Mouse (Mus musculus) lung, adult 2 months (tissue): ENCODE measurements at regions not wholly inside any gene's neighbourhood (a gene's known extent, or its start where the extent isn't known, plus 50 kb on each side); places are given as distances from the start of the nearest gene placed in this dataset.
A peak's percentile ranks its signal among the peaks of the same experiment; 100 is the strongest.

Experiments used
- DNase-seq: peaks from one replicate; pipeline ENCODE4 v3.0.0; 2022
- H3K4me1 ChIP-seq: fragments of 200-500 bp; 2 replicates; pipeline ENCODE4 v1.6.1; 2011; ENCODE audit warnings: low read length; ENCODE audit not compliant: control insufficient read depth, insufficient read depth
- H3K4me3 ChIP-seq: fragments of 200-500 bp; replicated peaks from 2 replicates; pipeline ENCODE3; 2011; ENCODE audit warnings: low read depth, mild to moderate bottlenecking, control low read depth, low read length; ENCODE audit errors: extremely low read depth
- CTCF ChIP-seq: fragments of 200-500 bp; IDR thresholded peaks from 2 replicates; pipeline ENCODE4 v1.5.1; 2011; ENCODE audit warnings: mild to moderate bottlenecking, low read length, control low read depth; ENCODE audit not compliant: insufficient read depth
- POLR2A ChIP-seq: fragments of 200-500 bp; IDR thresholded peaks from 2 replicates; pipeline ENCODE4 v1.6.1; 2011; ENCODE audit warnings: low read depth, mild to moderate bottlenecking, control low read depth, low read length, borderline replicate concordance; ENCODE audit errors: extremely low read depth
- WGBS: fragments of 180-500 bp; shearing (Covaris S2); methylation state at CpG from one replicate; pipeline ENCODE4 v1.1.7; 2018; 5-methylcytosine and 5-hydroxymethylcytosine counted together

- TF ChIP-seq POLR2A: no peak
- no peak for TF ChIP-seq CTCF
- no peaks in the 10 kb centered on the region; the same call in 1 of the 2 replicates for H3K4me1 ChIP-seq
- WGBS: 54% methylated on average over 11 of the region's 11 CpGs
- H3K4me3 ChIP-seq: no peak overlapping the region
- no peak for DNase-seq
These were observed 295.7 kb upstream of the Slc24a5 start for GRCm38 (mm10) chr2:124772055-124772708.

- TF ChIP-seq CTCF (no peak), POLR2A (no peak)
- Histone ChIP-seq H3K4me3 (no peak overlapping the region), H3K4me1 (no peaks in the 10 kb centered on the region; the same call in 1 of the 2 replicates)
- 27% methylated on average over 3 of the region's 3 CpGs for WGBS
- DNase-seq: no peak
These were observed 292.2 kb upstream of the Slc24a5 start for GRCm38 (mm10) chr2:124775737-124776136.

DNA sequence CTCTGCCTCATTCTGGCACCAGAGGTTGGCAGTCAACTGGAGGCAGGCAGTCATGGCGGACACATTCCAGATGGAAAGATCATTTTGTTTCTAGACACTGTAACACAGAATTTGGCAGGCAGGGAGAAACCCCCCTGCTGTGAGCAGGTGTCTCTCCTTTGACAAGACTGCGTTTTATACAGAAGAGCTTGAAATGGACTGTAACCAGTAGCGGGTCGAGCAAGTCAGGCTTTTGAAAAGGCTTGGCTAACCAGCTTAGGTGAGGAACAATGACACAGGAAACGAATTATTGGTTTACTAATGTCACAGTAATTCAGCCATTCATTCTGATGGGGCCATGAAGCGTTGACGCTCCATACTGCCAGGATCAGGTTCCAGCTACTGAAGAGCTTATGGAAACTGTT is 275.3 kb upstream of the Slc24a5 start:
- WGBS: 80% methylated on average over 7 of the region's 7 CpGs
- TF ChIP-seq POLR2A (no peak), CTCF (no peak)
- Histone ChIP-seq H3K4me1 (no peaks in the 10 kb centered on the region), H3K4me3 (no peak overlapping the region)
- no peak for DNase-seq

- H3K4me1 ChIP-seq: no peaks in the 10 kb centered on the region; the same call in 1 of the 2 replicates
- no peak for DNase-seq
- no peak for TF ChIP-seq POLR2A
- no peak for TF ChIP-seq CTCF
- 67% methylated on average over 8 of the region's 8 CpGs for WGBS
- H3K4me3 ChIP-seq: no peak overlapping the region
These were observed 256.2 kb upstream of the Slc24a5 start for GRCm38 (mm10) chr2:124811709-124812108.

DNA sequence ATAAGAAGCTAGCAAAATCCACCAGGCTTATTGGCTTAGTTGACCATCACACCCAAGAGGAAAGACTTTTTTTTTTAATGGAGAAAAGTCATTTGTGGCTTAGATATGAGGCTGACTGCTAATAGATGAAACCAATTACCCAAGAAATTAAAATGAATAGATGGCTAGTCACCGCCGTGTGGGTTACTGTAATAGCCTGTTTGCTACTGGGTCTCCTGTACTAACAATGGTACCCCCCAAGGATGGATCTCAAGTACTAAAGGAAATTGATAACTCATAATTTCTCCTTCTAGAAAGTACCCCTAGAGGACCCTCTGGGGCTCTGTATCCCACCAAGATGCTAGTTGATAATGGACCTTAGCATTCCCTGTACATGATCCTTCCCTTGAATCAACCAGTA is 251.1 kb upstream of the Slc24a5 start:
- no peaks in the 10 kb centered on the region for H3K4me1 ChIP-seq
- 95% methylated on average over 2 of the region's 2 CpGs for WGBS
- H3K4me3 ChIP-seq: no peak overlapping the region
- no peak for DNase-seq
- TF ChIP-seq CTCF: no peak
- TF ChIP-seq POLR2A: no peak

DNA sequence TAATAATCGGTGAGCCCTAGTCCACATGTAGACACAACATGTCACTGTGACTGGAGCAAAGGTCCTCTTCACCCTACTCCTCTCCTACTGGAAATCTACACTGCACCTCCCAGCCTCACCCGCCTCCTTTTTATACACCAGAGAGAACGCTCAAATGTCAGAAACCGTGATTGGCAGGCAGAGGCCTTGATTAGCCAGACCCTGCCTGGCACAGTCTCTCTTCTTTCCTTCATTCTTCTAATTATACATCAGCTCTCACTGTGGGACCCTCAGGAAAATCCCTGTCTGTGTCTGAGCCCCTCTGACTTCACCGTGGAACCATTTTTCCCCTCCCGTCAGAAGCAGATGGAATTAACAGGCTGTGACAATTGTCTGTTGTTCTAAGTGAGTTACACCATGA is 248.1 kb upstream of the Slc24a5 start:
- no peak for DNase-seq
- TF ChIP-seq POLR2A: no peak
- TF ChIP-seq CTCF: no peak
- 90% methylated on average over 6 of the region's 6 CpGs for WGBS
- no peaks in the 10 kb centered on the region for H3K4me1 ChIP-seq
- H3K4me3 ChIP-seq: no peak overlapping the region

DNA sequence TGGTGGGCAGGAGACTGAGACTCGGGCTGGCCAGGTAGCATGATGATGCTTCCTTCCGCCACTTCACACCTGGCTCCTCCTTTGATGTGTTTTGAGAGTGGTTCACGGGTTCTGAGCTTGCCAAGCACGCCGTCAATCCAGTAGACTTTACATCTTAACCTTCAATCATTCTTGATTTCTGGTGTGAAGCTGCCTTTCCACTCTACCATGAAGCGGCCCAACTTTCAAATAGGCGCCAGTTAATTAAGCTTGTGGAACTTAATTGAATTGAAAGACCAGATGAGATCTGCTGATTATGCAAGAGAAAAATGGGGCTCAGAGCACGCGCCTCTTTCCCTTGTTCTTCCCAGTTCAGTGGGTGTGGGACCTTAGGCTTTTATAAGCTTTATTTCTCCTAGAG is 247.1 kb upstream of the Slc24a5 start:
- 91% methylated on average over 9 of the region's 9 CpGs for WGBS
- H3K4me1 ChIP-seq: no peaks in the 10 kb centered on the region

GRCm38 (mm10) chr2:124821366-124821765 is 246.6 kb upstream of the Slc24a5 start:
- TF ChIP-seq CTCF: no peak
- TF ChIP-seq POLR2A: no peak
- 80% methylated on average over 4 of the region's 4 CpGs for WGBS

More for the DNA sequence above, 247.1 kb upstream of the Slc24a5 start:
- no peak overlapping the region for H3K4me3 ChIP-seq
- DNase-seq: no peak
- TF ChIP-seq POLR2A (no peak), CTCF (no peak)

GRCm38 (mm10) chr2:124848812-124849211 is 219.1 kb upstream of the Slc24a5 start:
- Histone ChIP-seq H3K4me1 (peaks cover 13% of the 10 kb centered on the region), H3K4me3 (no peak overlapping the region)
- DNase-seq: peak; percentile 26
- WGBS: 46% methylated on average over 4 of the region's 4 CpGs
- 0 out of 2 replicates have a peak, but pooled peaks have one; percentile 17 for TF ChIP-seq CTCF
- TF ChIP-seq POLR2A: no peak

More at GRCm38 (mm10) chr2:124821366-124821765, 246.6 kb upstream of the Slc24a5 start:
- DNase-seq: no peak
- Histone ChIP-seq H3K4me3 (no peak overlapping the region), H3K4me1 (no peaks in the 10 kb centered on the region)

DNA sequence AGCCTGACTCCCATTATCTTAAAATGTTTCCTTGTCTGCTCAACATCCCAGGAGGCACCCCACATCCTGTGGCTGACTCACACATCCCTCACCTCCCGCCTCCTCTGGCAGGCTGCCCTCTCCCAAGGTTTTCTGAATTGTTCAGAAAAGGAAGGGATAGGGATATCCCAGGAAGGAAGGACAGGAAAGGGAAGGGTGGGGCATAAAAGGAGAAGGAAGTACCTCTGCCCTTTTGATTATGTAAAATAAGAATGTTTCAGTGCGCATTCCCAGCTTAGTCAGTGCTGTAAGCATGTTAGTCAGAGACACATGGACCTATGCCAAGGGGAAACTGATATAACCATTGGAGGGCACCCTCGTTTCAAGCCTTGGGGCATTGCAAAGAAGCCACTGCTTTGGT is 209.4 kb upstream of the Slc24a5 start:
- H3K4me1 ChIP-seq: peaks cover 3% of the 10 kb centered on the region
- peak; percentile 62 for DNase-seq
- TF ChIP-seq CTCF: no peak
- no peak for TF ChIP-seq POLR2A
- WGBS: 25% methylated on average over 3 of the region's 3 CpGs
- no peak overlapping the region for H3K4me3 ChIP-seq
